Mouse (Mus musculus) kidney, adult 11 months (tissue): ENCODE data around the gene Foxred1.

Source experiments
- DNase-seq: peaks from one replicate; pipeline ENCODE4 v3.0.0; 2022

The Foxred1 gene

GRCm38 (mm10) chr9:35188700-35189099, 22.2 kb downstream of the Foxred1 start:
- DNase-seq: no peak

- DNase-seq: no peak
Measured at GRCm38 (mm10) chr9:35187351-35187903, 23.4 kb downstream of the Foxred1 start.

GRCm38 (mm10) chr9:35186430-35186829, 24.4 kb downstream of the Foxred1 start:
- no peak for DNase-seq

GRCm38 (mm10) chr9:35183359-35183758, 27.5 kb downstream of the Foxred1 start:
- no peak for DNase-seq

- no peak for DNase-seq
Measured at GRCm38 (mm10) chr9:35182832-35183231, 28.0 kb downstream of the Foxred1 start.

- DNase-seq: no peak
Measured at GRCm38 (mm10) chr9:35176124-35176659, 34.7 kb downstream of the Foxred1 start.

- peak; percentile 94 for DNase-seq
Measured at GRCm38 (mm10) chr9:35175251-35176123, 35.4 kb downstream of the Foxred1 start, which contains the start of gene Dcps. Dcps (minus strand) TSS chr9:35176061.

- DNase-seq: no peak
Measured at GRCm38 (mm10) chr9:35173331-35173730, 37.5 kb downstream of the Foxred1 start.

GRCm38 (mm10) chr9:35170071-35170470, 40.8 kb downstream of the Foxred1 start:
- DNase-seq: no peak

GRCm38 (mm10) chr9:35166798-35167635, 43.8 kb downstream of the Foxred1 start:
- peak; percentile 83 for DNase-seq

GRCm38 (mm10) chr9:35166144-35166797, 44.6 kb downstream of the Foxred1 start:
- no peak for DNase-seq

- DNase-seq: no peak
Measured at GRCm38 (mm10) chr9:35164142-35164874, 46.5 kb downstream of the Foxred1 start.

GRCm38 (mm10) chr9:35163011-35163690, 47.7 kb downstream of the Foxred1 start:
- DNase-seq: peak; percentile 37

GRCm38 (mm10) chr9:35161721-35162120, 49.1 kb downstream of the Foxred1 start:
- no peak for DNase-seq

GRCm38 (mm10) chr9:35160662-35161061, 50.2 kb downstream of the Foxred1 start:
- DNase-seq: no peak

- DNase-seq: no peak
Measured at GRCm38 (mm10) chr9:35158477-35158876, 52.4 kb downstream of the Foxred1 start.

- DNase-seq: no peak
Measured at GRCm38 (mm10) chr9:35156862-35157261, 54.0 kb downstream of the Foxred1 start.

GRCm38 (mm10) chr9:35156002-35156710, 54.7 kb downstream of the Foxred1 start:
- no peak for DNase-seq
